Mouse (Mus musculus) myocyte (in vitro differentiated cells): ENCODE results near the gene Sox21. TPM values are rescaled to one million over a fixed set of nuclear protein-coding genes. Genes with fewer than 3 reads are reported as not detected.

Experiments
- H3K27me3 ChIP-seq: one replicate; pipeline ENCODE4 v1.6.1; 2011; ENCODE audit not compliant: control insufficient read depth, insufficient read depth, insufficient read length
- H3K36me3 ChIP-seq: one replicate; pipeline ENCODE4 v1.6.1; 2011; ENCODE audit not compliant: control insufficient read depth, insufficient read depth
- H3K4me2 ChIP-seq: one replicate; pipeline ENCODE4 v1.6.1; 2011; ENCODE audit warnings: low read depth, control low read depth
- H3K4me3 ChIP-seq: one replicate; pipeline ENCODE4 v1.5.1; 2011; ENCODE audit warnings: mild to moderate bottlenecking, control low read depth, moderate library complexity
- H3K79me2 ChIP-seq: one replicate; pipeline ENCODE4 v1.6.1; 2011; ENCODE audit not compliant: control insufficient read depth, insufficient read depth
- H3ac ChIP-seq: one replicate; pipeline ENCODE4 v1.6.1; 2011; ENCODE audit not compliant: control insufficient read depth, insufficient read length
- CEBPB ChIP-seq: IDR thresholded peaks from 2 replicates; pipeline ENCODE4 v1.6.1; 2011; ENCODE audit warnings: mild to moderate bottlenecking, moderate library complexity; ENCODE audit not compliant: poor library complexity, insufficient read depth, severe bottlenecking
- E2F4 ChIP-seq: IDR thresholded peaks from one replicate; pipeline ENCODE4 v1.6.1; 2011; ENCODE audit warnings: mild to moderate bottlenecking, control low read depth, moderate library complexity; ENCODE audit not compliant: insufficient read depth
- MAX ChIP-seq: IDR thresholded peaks from one replicate; pipeline ENCODE4 v1.6.1; 2011; ENCODE audit warnings: low read depth, mild to moderate bottlenecking, control low read depth
- MYOD1 ChIP-seq, 3 experiments: IDR thresholded peaks; one replicate each; pipeline ENCODE4 v1.6.1; 2011; ENCODE audit warnings: control low read depth in 2 of 3, low read depth in 2 of 3, mild to moderate bottlenecking in 2 of 3, moderate library complexity in 1 of 3; ENCODE audit not compliant: insufficient read length in 2 of 3, control insufficient read depth in 1 of 3
- MYOG ChIP-seq, 3 experiments: IDR thresholded peaks; one replicate each; pipeline ENCODE4 v1.6.1; 2011; ENCODE audit warnings: control low read depth in 2 of 3, low read depth in 2 of 3, mild to moderate bottlenecking in 2 of 3; ENCODE audit not compliant: insufficient read length in 2 of 3, control insufficient read depth in 1 of 3, insufficient read depth in 1 of 3
- POLR2A ChIP-seq: IDR thresholded peaks from one replicate; pipeline ENCODE4 v1.6.1; 2011; ENCODE audit warnings: low read depth, mild to moderate bottlenecking, control low read depth, moderate library complexity; ENCODE audit not compliant: insufficient read length
- POLR2AphosphoS2 ChIP-seq: IDR thresholded peaks from one replicate; pipeline ENCODE4 v1.6.1; 2011; ENCODE audit warnings: low read depth, control low read depth; ENCODE audit not compliant: insufficient read length
- REST ChIP-seq: IDR thresholded peaks from one replicate; pipeline ENCODE4 v1.6.1; 2011; ENCODE audit warnings: mild to moderate bottlenecking, control low read depth, moderate library complexity; ENCODE audit not compliant: insufficient read depth, insufficient read length
- SRF ChIP-seq: IDR thresholded peaks from one replicate; pipeline ENCODE4 v1.6.1; 2011; ENCODE audit warnings: low read depth; ENCODE audit not compliant: control insufficient read depth, insufficient read length
- TCF12 ChIP-seq: IDR thresholded peaks from one replicate; pipeline ENCODE4 v1.6.1; 2011; ENCODE audit warnings: mild to moderate bottlenecking, control low read depth; ENCODE audit not compliant: poor library complexity, insufficient read depth, severe bottlenecking
- TCF3 ChIP-seq: IDR thresholded peaks from one replicate; pipeline ENCODE4 v1.6.1; 2011; ENCODE audit warnings: low read depth, control low read depth; ENCODE audit not compliant: insufficient read length
- USF1 ChIP-seq: IDR thresholded peaks from one replicate; pipeline ENCODE4 v1.6.1; 2011; ENCODE audit warnings: low read depth, mild to moderate bottlenecking, control low read depth, moderate library complexity
- polyA plus RNA-seq: library from polyadenylated mRNA; unstranded; fragments of >200 nt; fragmentation: generic; extraction: Trizol; gene quantifications from one replicate; pipeline ENCODE4 v1.2.1, GENCODE M21; 2012; ENCODE audit warnings: missing spikeins

Gene Sox21
- polyA plus RNA-seq, 1 experiment: not detected

DNA sequence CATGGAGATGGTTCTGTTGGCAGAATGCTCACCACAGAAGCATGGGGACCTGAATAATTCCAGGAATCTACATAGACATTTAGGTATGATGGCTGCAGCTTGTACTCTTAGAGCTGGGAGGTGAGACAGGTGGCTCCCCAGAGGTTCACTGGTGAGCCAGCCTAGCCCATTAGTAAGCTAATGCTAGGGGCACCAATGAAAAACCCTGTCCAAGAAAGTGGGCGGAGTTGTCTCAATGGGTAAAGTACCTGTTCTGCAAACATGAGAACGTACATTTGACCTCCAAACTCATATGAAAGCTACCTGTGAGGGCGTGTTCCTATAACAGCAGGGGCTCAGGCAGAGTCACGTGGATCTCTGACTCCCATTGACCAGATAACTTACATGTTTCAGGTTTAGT lies 32.0 kb upstream of the Sox21 start:
- Histone ChIP-seq H3K27me3 (no peaks in the 10 kb centered on the region), H3K4me3 (no peak overlapping the region), H3K79me2 (no peaks in the 10 kb centered on the region), H3K4me2 (no peak overlapping the region), H3K36me3 (no peaks in the 10 kb centered on the region), H3ac (no peak overlapping the region)
- TF ChIP-seq POLR2AphosphoS2 (no peak), USF1 (no peak), CEBPB (no peak), TCF12 (no peak), E2F4 (no peak), REST (no peak), MYOG (IDR thresholded peaks at IDR 0.05; ENCODE audit: control insufficient read depth in 1 of 3, insufficient read depth in 1 of 3, insufficient read length in 2 of 3, low read depth in 2 of 3) (no peak), MAX (no peak)

- no peak for TF ChIP-seq TCF3
- TF ChIP-seq POLR2A: no peak
- TF ChIP-seq E2F4: no peak
- no peak for TF ChIP-seq REST
- no peak for TF ChIP-seq TCF12
- no peak for TF ChIP-seq USF1
- no peaks in the 10 kb centered on the region for H3K36me3 ChIP-seq
- H3K79me2 ChIP-seq: no peaks in the 10 kb centered on the region
- H3ac ChIP-seq: no peak within 1 kb of the TSS
- no peak within 1 kb of the TSS for H3K4me2 ChIP-seq
- no peaks in the 10 kb centered on the region for H3K27me3 ChIP-seq
- no peak within 1 kb of the TSS for H3K4me3 ChIP-seq
These were observed 29.8 kb upstream of the Sox21 start, which contains the start of gene Gm9376 for GRCm38 (mm10) chr14:118266660-118267059. Gene Gm9376, plus strand, starts transcription at chr14:118266960.

- Histone ChIP-seq H3K36me3 (no peaks in the 10 kb centered on the region), H3K4me3 (no peak overlapping the region), H3K79me2 (no peaks in the 10 kb centered on the region), H3K27me3 (no peaks in the 10 kb centered on the region), H3ac (no peak overlapping the region), H3K4me2 (no peak overlapping the region)
- no peak for TF ChIP-seq MYOG (IDR thresholded peaks at IDR 0.05; ENCODE audit: control insufficient read depth in 1 of 3, insufficient read depth in 1 of 3, insufficient read length in 2 of 3, low read depth in 2 of 3)
- no peak for TF ChIP-seq REST
- TF ChIP-seq POLR2A: no peak
- TF ChIP-seq MAX: no peak
- no peak for TF ChIP-seq POLR2AphosphoS2
- TF ChIP-seq E2F4: no peak
- no peak for TF ChIP-seq MYOD1 (IDR thresholded peaks at IDR 0.05; ENCODE audit: control insufficient read depth in 1 of 3, insufficient read length in 2 of 3, low read depth in 2 of 3)
- no peak for TF ChIP-seq TCF3
- no peak for TF ChIP-seq USF1
- no peak for TF ChIP-seq CEBPB
- TF ChIP-seq SRF: no peak
- no peak for TF ChIP-seq TCF12
These were observed 16.6 kb upstream of the Sox21 start for GRCm38 (mm10) chr14:118253381-118253780.

DNA sequence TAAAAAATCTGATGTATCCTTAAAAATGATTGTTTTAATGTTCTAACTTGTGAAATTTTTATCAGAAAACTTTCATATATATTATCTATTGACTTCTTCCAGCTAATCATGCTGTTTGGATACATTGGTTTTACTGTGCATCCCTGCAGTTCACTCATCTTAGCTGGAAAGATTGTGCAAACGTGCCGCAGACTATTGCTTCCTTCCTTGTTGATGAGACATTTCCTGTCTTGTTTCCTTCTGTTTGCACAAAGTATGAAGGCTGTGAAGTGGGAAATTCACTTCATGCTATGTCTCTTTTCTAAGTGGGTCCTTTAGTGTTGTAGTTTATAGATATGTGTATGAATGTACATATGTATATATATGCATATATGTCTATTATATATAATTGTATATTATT lies 4.6 kb upstream of the Sox21 start:
- Histone ChIP-seq H3K27me3 (peaks cover 9% of the 10 kb centered on the region), H3K36me3 (no peaks in the 10 kb centered on the region), H3K4me2 (no peak overlapping the region), H3ac (no peak overlapping the region), H3K79me2 (no peaks in the 10 kb centered on the region), H3K4me3 (no peak overlapping the region)
- TF ChIP-seq MAX: no peak
- TF ChIP-seq POLR2A: no peak
- no peak for TF ChIP-seq SRF
- no peak for TF ChIP-seq E2F4
- no peak for TF ChIP-seq TCF12
- TF ChIP-seq CEBPB: no peak

GRCm38 (mm10) chr14:118239351-118239750 lies 2.5 kb upstream of the Sox21 start:
- H3K4me2 ChIP-seq: no peak overlapping the region
- H3K4me3 ChIP-seq: no peak overlapping the region
- no peaks in the 10 kb centered on the region for H3K79me2 ChIP-seq
- TF ChIP-seq MYOG (IDR thresholded peaks at IDR 0.05; ENCODE audit: control insufficient read depth in 1 of 3, insufficient read depth in 1 of 3, insufficient read length in 2 of 3, low read depth in 2 of 3) (no peak), SRF (no peak), REST (no peak), MYOD1 (IDR thresholded peaks at IDR 0.05; ENCODE audit: control insufficient read depth in 1 of 3, insufficient read length in 2 of 3, low read depth in 2 of 3) (no peak), POLR2AphosphoS2 (no peak), POLR2A (no peak)
- H3K36me3 ChIP-seq: no peaks in the 10 kb centered on the region
- H3ac ChIP-seq: no peak overlapping the region
- H3K27me3 ChIP-seq: peaks cover 25% of the 10 kb centered on the region

GRCm38 (mm10) chr14:118237786-118238185 lies 956 bp upstream of the Sox21 start:
- Histone ChIP-seq H3K27me3 (peaks cover 26% of the 10 kb centered on the region), H3K4me3 (no peak overlapping the region), H3K79me2 (no peaks in the 10 kb centered on the region), H3ac (no peak overlapping the region), H3K36me3 (no peaks in the 10 kb centered on the region), H3K4me2 (no peak overlapping the region)
- TF ChIP-seq TCF12 (no peak), POLR2AphosphoS2 (no peak), MYOG (IDR thresholded peaks at IDR 0.05; ENCODE audit: control insufficient read depth in 1 of 3, insufficient read depth in 1 of 3, insufficient read length in 2 of 3, low read depth in 2 of 3) (no peak), E2F4 (no peak), MYOD1 (IDR thresholded peaks at IDR 0.05; ENCODE audit: control insufficient read depth in 1 of 3, insufficient read length in 2 of 3, low read depth in 2 of 3) (no peak), SRF (no peak), USF1 (no peak), POLR2A (no peak), REST (no peak), TCF3 (no peak), CEBPB (no peak)
